Mouse (Mus musculus): ENCODE data around the gene Chil3.
"Not testable (repeated sequence)": the region's sequence is repeated elsewhere in the genome, so short reads cannot be mapped to it uniquely, and the experiment has no call there.

Gene Chil3

GRCm38 (mm10) chr3:106167464-106167863 lies at the start of gene Chil3:
TSS of gene Chil3 (minus strand) at chr3:106167564.
- no peak for DNase-seq

GRCm38 (mm10) chr3:106198030-106198429 lies 30.7 kb upstream of the Chil3 start:
- peak; percentile 82 for DNase-seq

- peak; percentile 86 for DNase-seq
These were observed 29.9 kb upstream of the Chil3 start for GRCm38 (mm10) chr3:106197246-106197645.

- no peak for DNase-seq
These were observed 28.9 kb upstream of the Chil3 start for GRCm38 (mm10) chr3:106196276-106196675.

GRCm38 (mm10) chr3:106195486-106195885 lies 28.1 kb upstream of the Chil3 start:
- peak; percentile 91 for DNase-seq

GRCm38 (mm10) chr3:106187991-106188390 lies 20.6 kb upstream of the Chil3 start:
- DNase-seq, result peak; percentile 87

GRCm38 (mm10) chr3:106177509-106178189 lies 10.3 kb upstream of the Chil3 start:
- DNase-seq, result peak; percentile 88

GRCm38 (mm10) chr3:106174971-106175370 lies 7.6 kb upstream of the Chil3 start:
- not testable (repeated sequence) for DNase-seq

- DNase-seq, result not testable (repeated sequence)
These were observed 5.1 kb upstream of the Chil3 start for GRCm38 (mm10) chr3:106172506-106172905.

- peak; percentile 87 for DNase-seq
These were observed 3.9 kb upstream of the Chil3 start for GRCm38 (mm10) chr3:106171135-106171731.

GRCm38 (mm10) chr3:106170522-106171053 lies 3.2 kb upstream of the Chil3 start:
- peak; percentile 91 for DNase-seq

- DNase-seq, result no peak
These were observed 13.0 kb downstream of the Chil3 start for GRCm38 (mm10) chr3:106154413-106154812.

- peak; percentile 91 for DNase-seq
These were observed 23.3 kb downstream of the Chil3 start for GRCm38 (mm10) chr3:106144081-106144480.

- no peak for DNase-seq
These were observed 35.7 kb downstream of the Chil3 start for GRCm38 (mm10) chr3:106131690-106132089.

- peak; percentile 86 for DNase-seq
These were observed 38.4 kb downstream of the Chil3 start for GRCm38 (mm10) chr3:106128807-106129493.

- peak; percentile 75 for DNase-seq
These were observed 40.4 kb downstream of the Chil3 start for GRCm38 (mm10) chr3:106126999-106127398.

- no peak for DNase-seq
These were observed 54.4 kb downstream of the Chil3 start, which contains the start of gene Chia1 for GRCm38 (mm10) chr3:106112929-106113328. TSS of gene Chia1 (plus strand) at chr3:106113229.

Measured in heart, adult 11 months (tissue).